Mouse (Mus musculus) A20 (cell line): ENCODE data around the gene Qtrt2.
A peak's percentile ranks its signal among the peaks of the same experiment; 100 is the strongest.

Experiments used
- DNase-seq: peaks from one replicate; pipeline ENCODE4 v3.0.0-alpha.2; 2011; ENCODE audit warnings: low read depth, low spot score

Qtrt2 gene

DNA sequence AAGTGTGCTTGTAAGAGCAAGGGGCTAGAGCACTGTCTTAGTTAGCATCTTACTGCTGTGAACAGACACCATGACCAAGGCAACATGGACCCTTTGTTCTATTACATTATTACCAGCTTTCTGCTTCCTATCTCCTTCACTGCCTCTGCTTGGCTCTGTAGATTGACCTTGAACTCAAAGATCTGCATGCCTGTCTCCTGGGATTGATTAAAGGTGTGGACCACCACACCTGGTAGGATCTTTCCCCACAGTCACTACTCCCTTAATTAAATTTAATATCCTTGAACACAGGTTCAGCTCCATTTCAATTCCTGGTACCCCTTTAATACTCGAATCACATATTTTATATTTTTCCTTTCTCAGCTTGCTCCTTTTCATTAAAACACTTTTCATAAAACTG, 763 bp downstream of the Qtrt2 start:
- DNase-seq = no peak

DNA sequence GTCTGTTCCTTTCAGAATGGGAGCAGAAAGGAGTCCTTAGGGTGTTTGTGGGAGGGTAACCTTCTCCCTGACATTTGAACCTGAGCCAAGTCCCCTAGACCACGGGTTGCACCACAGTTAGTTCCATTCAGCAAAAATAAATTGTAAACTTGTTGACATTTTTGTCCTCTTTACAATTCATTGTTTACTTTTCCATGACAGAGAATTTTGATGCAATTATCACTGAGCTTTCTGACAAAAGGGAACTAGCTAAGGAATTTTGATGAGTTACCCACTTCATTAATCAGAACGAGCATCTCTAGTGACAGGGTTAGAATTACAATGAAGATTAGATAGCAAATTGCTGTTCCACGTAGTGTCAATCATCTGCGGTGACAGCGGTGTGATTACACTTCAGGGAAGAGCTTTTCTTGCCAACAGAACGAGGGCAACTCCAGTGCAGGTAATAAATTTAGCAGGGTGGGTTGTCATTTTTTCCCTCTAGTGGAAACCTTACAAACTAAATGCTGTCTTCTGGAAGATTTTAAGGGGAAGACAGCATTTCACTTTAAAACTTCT, 1.5 kb downstream of the Qtrt2 start:
- DNase-seq = no peak

DNA sequence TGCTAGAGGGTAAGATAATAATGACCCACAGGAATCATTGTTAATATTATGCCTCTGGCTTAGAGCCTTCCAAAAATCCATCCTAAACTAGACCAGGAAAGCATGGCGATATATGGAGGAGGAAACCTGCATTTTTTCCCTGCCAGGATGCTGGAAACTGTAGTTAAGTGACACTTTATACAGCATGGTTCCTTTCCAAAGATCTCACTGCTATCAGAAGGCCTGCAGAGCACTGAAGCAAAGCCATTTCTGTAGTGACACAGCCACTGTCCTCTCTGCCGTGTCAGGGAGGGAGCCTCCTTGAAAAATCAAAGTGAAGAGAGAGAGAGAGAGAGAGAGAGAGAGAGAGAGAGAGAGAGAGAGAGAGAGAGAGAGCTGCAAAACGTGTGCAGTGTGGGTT, 4.0 kb downstream of the Qtrt2 start:
- no peak for DNase-seq

DNA sequence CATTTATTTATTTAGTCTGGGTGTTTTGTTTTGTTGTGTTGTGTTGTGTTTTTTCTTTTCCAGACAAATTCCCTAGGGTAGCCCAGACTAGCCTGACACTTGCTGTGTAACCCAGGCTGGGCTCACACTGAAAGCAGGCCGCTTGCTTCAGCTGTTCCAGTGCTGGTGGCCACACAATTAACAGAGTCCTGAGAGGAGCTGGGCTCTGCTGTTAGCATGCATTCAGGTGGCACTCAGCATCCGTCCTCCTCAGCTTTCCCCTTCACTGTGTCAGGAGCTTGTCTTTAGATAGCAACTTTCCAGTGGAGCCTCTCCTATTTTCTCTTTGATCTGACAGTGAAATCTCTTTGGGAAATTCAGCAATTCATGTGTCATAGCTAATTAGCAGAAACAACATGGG, 4.6 kb downstream of the Qtrt2 start:
- no peak for DNase-seq

DNA sequence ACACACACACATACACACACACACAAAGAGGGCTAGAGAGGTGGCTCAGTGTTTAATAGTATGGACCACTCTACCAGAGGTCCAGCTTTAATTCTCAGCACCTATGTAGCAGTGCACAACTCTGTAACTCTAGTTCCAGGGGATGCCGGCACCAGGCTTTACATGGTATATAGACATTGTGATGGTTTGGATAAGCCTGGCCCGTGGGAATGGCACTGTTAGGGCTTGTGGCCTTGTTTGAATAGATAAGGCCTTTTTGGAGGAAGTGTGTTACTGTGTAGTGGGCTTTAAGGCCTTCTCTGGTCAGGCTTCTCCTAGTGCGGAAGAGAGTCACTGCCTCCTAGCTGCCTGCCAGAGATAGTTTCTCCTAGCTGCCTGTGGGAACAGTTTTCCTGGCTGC, 7.7 kb downstream of the Qtrt2 start:
- DNase-seq = no peak

DNA sequence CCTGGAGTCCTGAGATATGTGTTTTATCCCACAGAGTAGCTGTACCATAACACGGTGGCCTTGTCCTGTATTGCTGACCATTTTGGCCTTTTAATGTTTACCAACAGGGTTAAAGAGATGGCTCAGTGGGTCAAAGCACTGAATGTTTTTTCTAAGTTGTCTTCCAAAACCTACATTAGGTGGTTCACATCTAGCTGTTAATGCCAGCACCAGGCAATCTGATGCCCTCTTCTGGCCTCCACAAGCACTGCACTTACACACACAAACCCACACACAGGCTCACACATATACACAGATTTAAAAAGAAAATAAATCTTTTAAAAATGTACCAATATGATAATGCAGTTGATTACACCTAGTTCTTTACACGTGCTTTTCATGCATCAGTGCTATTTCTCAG, 17.7 kb downstream of the Qtrt2 start:
- peak; percentile 49 for DNase-seq

DNA sequence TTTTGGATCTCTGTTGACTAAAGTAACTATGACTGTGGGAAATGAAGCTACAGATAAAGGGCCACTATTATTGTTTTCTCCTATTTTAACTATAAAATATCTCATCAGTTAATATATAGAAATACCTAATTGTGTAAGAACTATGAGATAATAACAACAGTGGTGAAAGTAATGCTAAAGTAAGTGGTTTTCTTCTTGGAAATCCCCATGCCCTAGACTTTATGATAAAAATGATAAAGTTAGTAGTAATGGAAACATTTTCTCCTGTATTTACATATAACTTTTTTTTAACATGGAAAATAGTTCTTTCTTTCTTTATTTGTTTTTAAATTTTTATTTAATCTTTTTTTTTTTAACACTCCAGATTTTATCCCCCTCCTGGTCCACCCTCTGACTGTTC, 26.0 kb downstream of the Qtrt2 start:
- no peak for DNase-seq

DNA sequence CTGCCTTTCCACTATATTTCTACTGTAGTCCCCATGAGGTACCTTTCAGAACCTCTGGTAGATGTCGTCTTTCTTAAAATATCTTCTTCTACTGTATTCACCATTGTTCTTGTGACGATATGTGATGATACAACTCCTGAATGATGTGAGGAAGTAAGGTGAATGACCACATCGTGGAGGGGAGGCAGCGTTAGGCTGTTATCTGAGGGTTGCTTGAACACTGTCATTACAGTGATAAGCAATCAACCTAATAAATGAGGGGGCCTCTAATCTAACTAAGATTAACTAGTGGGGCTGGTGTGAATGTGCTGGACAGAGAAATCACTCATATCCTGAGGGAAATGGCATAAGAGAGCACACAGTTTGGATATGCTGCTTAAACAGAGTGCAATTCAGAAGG, 26.5 kb downstream of the Qtrt2 start:
- DNase-seq = no peak

DNA sequence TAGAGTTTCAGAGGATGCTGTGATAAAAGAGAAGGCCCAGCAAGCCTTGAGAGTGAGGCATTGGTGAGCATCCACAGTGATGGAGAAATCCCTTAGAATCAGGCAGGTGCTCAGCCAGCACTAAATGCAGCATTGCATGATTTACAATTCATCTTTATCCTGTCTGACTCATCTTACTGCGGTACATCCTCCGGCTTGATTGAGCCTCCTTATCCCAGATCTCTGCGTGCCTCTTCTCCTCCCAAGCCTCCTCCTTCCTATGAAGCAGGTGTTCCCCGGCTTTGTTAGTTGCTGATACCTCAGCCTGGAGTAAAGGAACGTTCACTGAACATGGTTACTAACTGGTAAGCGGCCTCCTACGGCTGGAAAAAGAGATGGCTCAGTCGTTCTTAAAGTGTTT, 32.1 kb downstream of the Qtrt2 start:
- DNase-seq = no peak

DNA sequence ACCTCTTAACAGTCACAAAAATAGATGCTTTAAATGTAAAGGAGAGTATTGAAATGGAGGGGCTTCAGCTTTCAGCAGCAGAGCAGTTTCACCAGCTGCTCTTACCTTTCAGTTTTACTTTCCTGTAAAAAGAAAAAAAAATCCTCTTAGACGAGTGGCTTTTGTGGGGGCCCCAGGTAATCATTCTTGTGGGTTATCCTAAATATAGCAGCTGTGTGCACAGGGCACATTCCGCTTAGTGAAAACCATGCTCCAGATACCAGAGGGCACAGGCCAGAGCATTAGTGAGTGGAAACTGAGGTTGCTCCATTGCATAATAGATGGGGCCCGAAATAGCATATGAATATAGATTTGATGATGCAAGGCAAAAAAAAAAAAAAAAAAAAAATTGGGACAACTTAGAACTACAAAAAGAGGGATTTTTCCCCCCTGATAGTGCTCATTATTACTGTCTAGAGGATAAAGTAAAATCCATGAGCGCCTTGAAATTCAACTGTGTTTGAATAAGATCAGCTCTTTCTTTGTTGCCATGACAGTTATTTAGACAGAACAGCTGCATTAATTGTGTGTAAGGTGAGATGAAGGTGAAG, 35.8 kb downstream of the Qtrt2 start:
- DNase-seq = peak; percentile 21

DNA sequence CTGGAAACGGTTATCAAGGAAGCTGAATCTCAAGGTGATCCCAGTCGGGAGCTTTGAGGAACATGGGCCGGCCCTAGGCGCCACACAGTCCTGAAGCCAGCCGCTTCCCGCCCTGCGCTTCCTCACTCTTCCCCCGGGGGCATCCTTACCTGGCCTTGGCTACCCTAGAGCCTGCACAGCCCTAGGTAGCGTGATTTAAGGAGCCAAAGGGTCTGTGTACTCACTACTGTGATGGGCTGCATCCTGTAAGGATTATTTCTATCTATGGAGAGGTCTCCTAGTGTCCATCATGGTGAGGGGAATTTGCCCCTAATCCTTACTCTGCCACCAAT, 36.6 kb downstream of the Qtrt2 start:
- no peak for DNase-seq

DNA sequence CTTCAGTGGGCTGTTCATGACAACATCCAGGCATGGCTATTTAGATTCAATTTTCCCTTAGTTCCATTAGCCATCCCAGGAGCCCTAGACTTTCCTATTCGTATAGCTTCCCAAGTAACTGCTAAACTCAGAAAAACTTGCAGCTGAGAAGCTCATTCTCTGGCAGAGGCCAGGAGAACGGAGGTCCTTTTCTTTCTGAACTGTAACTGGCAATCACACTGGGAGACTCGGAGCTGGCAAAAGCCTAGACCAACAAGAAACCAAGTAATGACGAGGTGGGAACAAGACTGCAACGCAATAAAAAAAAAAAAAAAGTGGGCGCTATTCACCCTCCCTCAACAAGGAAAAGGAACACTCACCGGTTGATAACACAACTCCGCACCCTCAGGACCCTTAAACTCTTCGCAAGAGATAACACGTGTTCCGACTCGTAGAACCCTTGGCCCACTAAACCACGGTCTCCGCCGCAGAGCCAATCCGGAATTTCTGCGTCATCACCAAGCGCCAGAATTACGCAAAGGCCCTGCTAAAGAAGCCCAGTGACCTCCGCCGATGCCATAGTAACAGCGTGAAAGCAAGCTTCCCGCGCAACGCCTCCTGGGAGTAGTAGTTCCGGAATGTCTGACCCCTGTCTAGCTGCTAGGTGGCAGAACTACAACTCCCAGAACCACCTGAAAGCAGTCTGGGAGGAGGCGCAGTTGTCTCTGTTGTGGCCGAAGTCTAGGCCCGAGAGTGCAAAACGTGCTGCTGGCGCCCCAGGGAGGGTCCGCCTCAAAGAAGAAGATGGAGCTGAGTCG, 37.2 kb downstream of the Qtrt2 start, which contains the start of gene Ccdc191:
Gene Ccdc191, plus strand, starts transcription at position 593 of the 797 bp plus-strand sequence.
- peak; percentile 100 for DNase-seq

DNA sequence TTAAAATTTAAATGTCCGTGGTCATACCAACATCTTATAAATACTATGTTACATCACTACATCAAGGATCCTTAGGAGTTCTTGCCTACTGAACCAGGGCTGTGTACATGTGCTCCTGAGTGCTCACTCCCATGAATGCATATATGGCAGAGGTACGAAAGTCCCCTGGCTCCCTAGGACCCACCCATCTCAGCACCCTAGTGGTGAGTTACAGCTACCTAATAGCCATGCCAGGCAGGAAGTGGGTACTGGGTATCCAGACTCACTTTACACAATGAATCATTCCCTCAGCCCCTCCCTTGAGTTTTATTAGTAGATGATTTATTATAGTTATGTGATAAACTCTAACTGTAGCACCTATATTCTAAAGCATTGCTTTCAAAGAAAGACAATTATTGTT, 44.3 kb downstream of the Qtrt2 start:
- DNase-seq = peak; percentile 16

DNA sequence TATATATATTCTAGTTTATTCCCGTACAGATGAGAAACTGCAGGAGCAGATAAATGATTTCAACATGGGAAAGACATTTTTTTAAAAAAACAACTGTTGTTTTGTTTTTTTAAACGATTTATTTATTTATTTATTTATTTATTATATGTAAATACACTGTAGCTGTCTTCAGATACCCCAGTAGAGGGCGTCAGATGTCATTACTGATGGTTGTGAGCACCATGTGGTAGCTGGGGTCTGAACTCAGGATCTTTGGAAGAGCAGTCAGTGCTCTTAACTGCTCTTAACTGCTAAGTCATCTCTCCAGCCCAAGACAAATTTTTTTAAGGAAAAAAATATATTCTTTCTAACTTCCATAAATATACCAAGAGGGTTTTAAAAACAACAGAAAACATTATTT, 45.0 kb downstream of the Qtrt2 start:
- DNase-seq = peak; percentile 54

DNA sequence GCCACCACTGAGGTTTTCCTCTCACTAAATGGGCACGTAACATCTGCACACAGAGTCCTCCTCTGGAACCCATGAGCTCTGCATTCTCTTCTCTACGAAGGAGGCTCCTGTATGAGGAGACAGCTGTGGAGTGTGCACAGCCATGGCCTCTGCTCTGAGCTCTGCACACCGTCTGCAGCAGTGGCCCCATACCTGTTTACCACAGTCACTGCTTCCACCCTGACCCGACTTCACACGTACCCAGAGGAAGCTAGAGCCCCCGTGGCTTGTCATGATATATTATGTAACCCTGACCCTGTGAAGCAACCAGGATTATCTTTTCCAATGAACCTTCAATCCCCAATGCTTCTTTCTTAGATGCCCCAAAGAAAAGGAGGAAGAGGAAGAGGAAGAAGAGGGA, 46.8 kb downstream of the Qtrt2 start:
- DNase-seq = no peak

DNA sequence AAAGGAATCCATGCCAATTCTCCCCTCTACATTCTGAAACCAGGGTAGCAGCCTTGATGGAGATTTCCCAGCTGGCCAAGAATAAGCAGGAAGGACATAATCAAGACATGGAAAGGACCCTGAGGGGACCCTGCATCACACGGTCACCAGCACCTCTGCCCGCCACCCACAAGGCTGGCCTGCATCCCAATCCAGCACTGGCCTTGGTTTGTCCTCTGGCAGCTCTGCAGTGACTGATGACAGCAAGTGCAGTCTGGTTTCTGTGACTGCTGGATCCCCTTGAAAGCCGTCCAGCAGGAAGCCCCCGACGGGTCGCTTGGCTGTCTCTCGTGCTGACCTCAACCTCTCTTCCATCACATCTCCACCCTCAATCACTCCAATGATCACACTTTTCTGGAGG, 55.2 kb downstream of the Qtrt2 start:
- no peak for DNase-seq

DNA sequence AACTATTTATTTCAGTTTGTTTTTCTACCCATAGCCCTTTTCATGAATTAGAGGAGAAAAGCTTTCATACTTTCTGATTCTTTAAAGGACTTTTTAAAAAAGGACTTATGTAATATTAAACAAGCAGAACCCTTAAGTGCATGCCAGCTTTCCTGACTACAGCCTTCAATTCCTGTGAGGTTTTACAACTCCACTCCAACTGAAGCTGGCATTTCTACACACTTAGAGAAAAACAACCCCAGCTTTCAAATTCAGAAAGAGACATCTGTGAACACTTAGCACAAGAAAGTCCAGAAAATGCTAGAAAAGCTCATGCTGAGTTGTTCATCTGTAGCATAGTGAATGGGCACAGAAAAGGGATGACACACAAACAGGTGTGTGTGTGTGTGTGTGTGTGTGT, 56.8 kb downstream of the Qtrt2 start:
- DNase-seq = no peak

DNA sequence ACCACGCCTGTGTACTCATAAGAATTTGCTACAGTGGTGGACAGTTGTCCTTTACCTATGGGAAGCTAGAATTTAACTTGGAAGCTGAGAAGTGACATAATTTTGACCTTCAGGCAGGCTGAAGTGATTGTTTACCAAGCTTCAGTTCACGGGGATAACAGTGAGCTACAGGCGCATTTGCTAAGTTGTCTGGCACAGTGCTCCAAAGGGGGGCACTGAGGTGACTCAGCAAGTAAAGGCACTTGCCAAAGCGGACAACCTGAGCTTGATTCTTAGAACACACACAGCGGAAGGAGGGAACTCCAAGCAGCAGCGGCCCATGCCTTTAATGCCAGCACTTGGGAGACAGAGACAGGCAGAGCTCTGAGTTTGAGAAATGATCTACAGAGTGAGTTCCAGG, 66.0 kb downstream of the Qtrt2 start:
- DNase-seq = no peak

DNA sequence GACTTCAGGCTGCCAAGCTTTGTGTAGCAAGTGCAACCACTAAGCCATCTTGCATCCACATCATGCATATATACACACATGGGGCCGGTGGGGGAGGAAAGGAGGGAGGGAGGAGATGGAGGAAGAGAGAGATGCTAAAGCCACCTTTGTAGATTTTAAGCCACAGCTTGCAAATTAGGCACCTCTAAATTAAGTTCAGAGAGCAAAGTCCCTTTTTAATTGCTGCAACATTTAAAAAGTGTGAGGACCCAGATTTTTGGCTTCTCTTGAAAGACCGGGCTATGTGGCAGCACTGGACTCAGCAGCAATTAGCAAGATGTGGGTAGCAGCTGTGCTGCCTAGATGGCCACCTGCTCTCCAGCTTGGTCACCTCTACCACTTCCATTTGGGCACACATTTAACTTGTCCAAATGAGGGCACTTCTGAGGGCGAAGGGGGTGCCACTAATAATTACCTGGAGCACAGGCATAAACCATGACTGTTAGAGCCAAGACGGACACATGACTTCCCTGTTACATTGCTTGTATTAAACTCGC, 67.6 kb downstream of the Qtrt2 start:
- no peak for DNase-seq

DNA sequence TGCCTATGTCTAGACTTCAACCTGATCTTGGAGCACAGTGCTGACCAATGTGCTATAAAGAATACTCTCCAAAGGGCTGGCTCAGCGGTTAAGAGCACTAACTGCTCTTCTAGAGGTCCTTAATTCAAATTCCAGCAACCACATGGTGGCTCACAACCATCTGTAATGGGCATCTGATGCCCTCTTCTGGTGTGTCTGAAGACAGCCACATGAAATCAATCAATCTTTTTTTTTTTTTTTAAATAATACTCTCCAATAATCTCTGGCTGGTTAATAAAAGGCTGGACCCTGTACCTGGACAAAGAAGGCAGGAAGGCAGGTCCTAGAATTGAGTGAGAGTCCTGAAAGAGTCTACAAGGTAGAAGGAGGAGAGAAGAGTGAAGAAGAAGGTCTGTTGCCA, 76.8 kb downstream of the Qtrt2 start:
- DNase-seq = no peak

DNA sequence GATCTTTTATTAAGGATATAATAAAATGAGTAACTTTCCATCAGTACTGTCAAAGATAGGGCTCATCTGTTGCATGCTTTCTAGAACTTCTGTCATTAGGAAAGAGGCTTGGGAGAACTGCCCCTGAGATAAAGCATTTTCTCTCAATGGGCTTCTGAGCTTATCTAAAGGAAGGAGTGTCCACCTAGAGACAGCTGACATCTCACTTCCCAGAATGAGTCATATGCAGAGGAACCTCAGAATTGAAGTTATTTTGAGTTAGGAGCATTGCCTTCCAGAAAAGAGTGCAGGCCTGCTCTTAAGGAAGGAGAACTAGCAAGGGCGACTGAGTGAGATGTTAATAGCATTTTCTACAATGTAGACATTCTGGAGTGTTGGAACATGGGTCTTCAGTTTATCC, 85.4 kb downstream of the Qtrt2 start:
- no peak for DNase-seq

DNA sequence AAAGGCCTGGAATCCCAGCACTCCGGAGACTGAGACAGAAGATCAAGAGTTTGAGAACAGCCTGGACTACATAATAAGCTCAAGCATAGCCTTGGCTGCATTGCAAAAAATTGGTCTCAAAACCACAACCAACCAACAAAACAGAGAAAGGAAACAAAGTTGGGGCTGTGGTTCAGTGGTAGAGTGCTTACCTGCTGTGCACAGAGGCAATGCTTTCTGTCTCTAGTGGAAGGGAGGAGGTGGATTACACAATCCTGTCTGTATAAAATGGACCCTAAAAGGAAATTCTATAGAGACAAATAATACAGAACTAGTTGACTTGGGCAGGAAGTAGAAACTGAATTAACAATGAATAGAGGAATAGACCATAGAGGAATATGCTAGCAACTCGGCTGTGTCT, 94.7 kb downstream of the Qtrt2 start:
- no peak for DNase-seq

DNA sequence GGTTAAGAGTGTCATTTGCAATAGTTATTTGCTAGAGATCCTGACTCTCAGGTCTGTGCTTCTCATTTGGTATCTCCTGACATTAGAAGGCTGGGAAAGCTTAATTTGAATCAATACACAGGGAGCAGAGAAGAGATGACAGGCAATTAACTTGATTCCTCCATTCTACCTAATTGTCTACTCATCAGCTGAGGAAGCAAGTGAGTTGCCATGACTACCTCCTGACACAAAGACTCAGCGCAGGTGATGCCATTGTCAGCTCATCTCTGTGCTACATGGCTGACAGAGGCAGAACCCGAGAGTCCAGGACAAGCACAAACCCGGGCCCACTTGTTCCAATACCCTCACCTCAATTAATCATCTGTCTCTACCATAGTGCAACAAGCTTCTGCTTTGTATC, 99.1 kb downstream of the Qtrt2 start:
- no peak for DNase-seq
